Mouse (Mus musculus): ENCODE data around the gene Dut. TPM values are rescaled to one million over a fixed set of nuclear protein-coding genes. Genes with fewer than 3 reads are reported as not detected.

The Dut gene
- polyA plus RNA-seq, 1 experiment = 20.7 TPM

- TF ChIP-seq CTCF (IDR thresholded peaks at IDR 0.05; ENCODE audit: extremely low read depth, insufficient read length, insufficient replicate concordance, low read depth, low read length) (no peak), POLR2A (IDR thresholded peaks at IDR 0.05; ENCODE audit: low read depth, low read length) (no peak)
- Histone ChIP-seq H3K4me3 (ENCODE audit: low read depth, low read length) (no peak overlapping the region), H3K27ac (ENCODE audit: insufficient read depth, low read depth, low read length) (no peak overlapping the region), H3K4me1 (ENCODE audit: control insufficient read depth, insufficient read depth, insufficient read length, low read length) (peaks cover 3% of the 10 kb centered on the region; the same call in 1 of the 2 replicates), H3K27me3 (ENCODE audit: control insufficient read depth, insufficient read depth, low read length) (no peaks in the 10 kb centered on the region), H3K36me3 (ENCODE audit: control insufficient read depth, insufficient read depth, low read length) (no peaks in the 10 kb centered on the region)
- 6% methylated on average over 9 of the region's 9 CpGs for WGBS
Observed at GRCm38 (mm10) chr2:125246669-125247068, 321 bp upstream of the Dut start.

GRCm38 (mm10) chr2:125247962-125248235 is 909 bp downstream of the Dut start:
- H3K36me3 ChIP-seq (ENCODE audit: control insufficient read depth, insufficient read depth, low read length) = peaks cover 3% of the 10 kb centered on the region; the same call in 1 of the 2 replicates
- H3K4me3 ChIP-seq (ENCODE audit: low read depth, low read length) = peak overlapping the region; percentile 94
- 0 out of 2 replicates have a peak overlapping the region, but pooled peaks have one; percentile 26 for H3K27ac ChIP-seq (ENCODE audit: insufficient read depth, low read depth, low read length)
- 0% methylated on average over 9 of the region's 9 CpGs for WGBS
- no peak for TF ChIP-seq CTCF (IDR thresholded peaks at IDR 0.05; ENCODE audit: extremely low read depth, insufficient read length, insufficient replicate concordance, low read depth, low read length)
- TF ChIP-seq POLR2A (IDR thresholded peaks at IDR 0.05; ENCODE audit: low read depth, low read length) = no peak; the same call in 1 of the 2 replicates
- no peaks in the 10 kb centered on the region for H3K27me3 ChIP-seq (ENCODE audit: control insufficient read depth, insufficient read depth, low read length)
- peaks cover 3% of the 10 kb centered on the region; the same call in 1 of the 2 replicates for H3K4me1 ChIP-seq (ENCODE audit: control insufficient read depth, insufficient read depth, insufficient read length, low read length)

- no peaks in the 10 kb centered on the region for H3K27me3 ChIP-seq (ENCODE audit: control insufficient read depth, insufficient read depth, low read length)
- WGBS = 10% methylated on average over 8 of the region's 8 CpGs
- no peak overlapping the region for H3K27ac ChIP-seq (ENCODE audit: insufficient read depth, low read depth, low read length)
- no peak for TF ChIP-seq POLR2A (IDR thresholded peaks at IDR 0.05; ENCODE audit: low read depth, low read length)
- no peak for TF ChIP-seq CTCF (IDR thresholded peaks at IDR 0.05; ENCODE audit: extremely low read depth, insufficient read length, insufficient replicate concordance, low read depth, low read length)
- peaks cover 3% of the 10 kb centered on the region; the same call in 1 of the 2 replicates for H3K36me3 ChIP-seq (ENCODE audit: control insufficient read depth, insufficient read depth, low read length)
- H3K4me3 ChIP-seq (ENCODE audit: low read depth, low read length) = peak overlapping the region; percentile 45
- H3K4me1 ChIP-seq (ENCODE audit: control insufficient read depth, insufficient read depth, insufficient read length, low read length) = peaks cover 3% of the 10 kb centered on the region; the same call in 1 of the 2 replicates
Observed at GRCm38 (mm10) chr2:125248256-125248655, 1.3 kb downstream of the Dut start.

GRCm38 (mm10) chr2:125249339-125249738 is 2.3 kb downstream of the Dut start:
- H3K4me1 ChIP-seq (ENCODE audit: control insufficient read depth, insufficient read depth, insufficient read length, low read length) = peaks cover 3% of the 10 kb centered on the region; the same call in 1 of the 2 replicates
- peaks cover 10% of the 10 kb centered on the region for H3K36me3 ChIP-seq (ENCODE audit: control insufficient read depth, insufficient read depth, low read length)
- TF ChIP-seq POLR2A (IDR thresholded peaks at IDR 0.05; ENCODE audit: low read depth, low read length) (no peak), CTCF (IDR thresholded peaks at IDR 0.05; ENCODE audit: extremely low read depth, insufficient read length, insufficient replicate concordance, low read depth, low read length) (no peak)
- WGBS = 79% methylated on average over 4 of the region's 4 CpGs
- H3K27ac ChIP-seq (ENCODE audit: insufficient read depth, low read depth, low read length) = no peak overlapping the region
- H3K4me3 ChIP-seq (ENCODE audit: low read depth, low read length) = no peak overlapping the region
- H3K27me3 ChIP-seq (ENCODE audit: control insufficient read depth, insufficient read depth, low read length) = no peaks in the 10 kb centered on the region

- no peak for TF ChIP-seq POLR2A (IDR thresholded peaks at IDR 0.05; ENCODE audit: low read depth, low read length)
- TF ChIP-seq CTCF (IDR thresholded peaks at IDR 0.05; ENCODE audit: extremely low read depth, insufficient read length, insufficient replicate concordance, low read depth, low read length) = no peak
- Histone ChIP-seq H3K36me3 (ENCODE audit: control insufficient read depth, insufficient read depth, low read length) (peaks cover 12% of the 10 kb centered on the region), H3K27me3 (ENCODE audit: control insufficient read depth, insufficient read depth, low read length) (no peaks in the 10 kb centered on the region), H3K4me1 (ENCODE audit: control insufficient read depth, insufficient read depth, insufficient read length, low read length) (peaks cover 3% of the 10 kb centered on the region; the same call in 1 of the 2 replicates), H3K4me3 (ENCODE audit: low read depth, low read length) (no peak overlapping the region), H3K27ac (ENCODE audit: insufficient read depth, low read depth, low read length) (no peak overlapping the region)
- WGBS = 91% methylated on average over 4 of the region's 4 CpGs
Observed at GRCm38 (mm10) chr2:125249874-125250273, 2.9 kb downstream of the Dut start.

- TF ChIP-seq POLR2A (IDR thresholded peaks at IDR 0.05; ENCODE audit: low read depth, low read length) = no peak
- peak; percentile 16; the same call in 1 of the 2 replicates for TF ChIP-seq CTCF (IDR thresholded peaks at IDR 0.05; ENCODE audit: extremely low read depth, insufficient read length, insufficient replicate concordance, low read depth, low read length)
- WGBS = 87% methylated on average over 4 of the region's 4 CpGs
- H3K27ac ChIP-seq (ENCODE audit: insufficient read depth, low read depth, low read length) = no peak overlapping the region
Observed at GRCm38 (mm10) chr2:125251781-125252180, 4.8 kb downstream of the Dut start.

GRCm38 (mm10) chr2:125252275-125252674 is 5.3 kb downstream of the Dut start:
- WGBS = 67% methylated on average over 2 of the region's 2 CpGs
- H3K36me3 ChIP-seq (ENCODE audit: control insufficient read depth, insufficient read depth, low read length) = peaks cover 19% of the 10 kb centered on the region
- H3K4me1 ChIP-seq (ENCODE audit: control insufficient read depth, insufficient read depth, insufficient read length, low read length) = no peaks in the 10 kb centered on the region
- no peak overlapping the region for H3K4me3 ChIP-seq (ENCODE audit: low read depth, low read length)
- no peak overlapping the region for H3K27ac ChIP-seq (ENCODE audit: insufficient read depth, low read depth, low read length)
- TF ChIP-seq CTCF (IDR thresholded peaks at IDR 0.05; ENCODE audit: extremely low read depth, insufficient read length, insufficient replicate concordance, low read depth, low read length) (peak; percentile 17; the same call in 1 of the 2 replicates), POLR2A (IDR thresholded peaks at IDR 0.05; ENCODE audit: low read depth, low read length) (no peak)
- no peaks in the 10 kb centered on the region for H3K27me3 ChIP-seq (ENCODE audit: control insufficient read depth, insufficient read depth, low read length)

More at GRCm38 (mm10) chr2:125251781-125252180, 4.8 kb downstream of the Dut start:
- H3K4me1 ChIP-seq (ENCODE audit: control insufficient read depth, insufficient read depth, insufficient read length, low read length) = no peaks in the 10 kb centered on the region
- H3K4me3 ChIP-seq (ENCODE audit: low read depth, low read length) = no peak overlapping the region
- H3K27me3 ChIP-seq (ENCODE audit: control insufficient read depth, insufficient read depth, low read length) = no peaks in the 10 kb centered on the region
- H3K36me3 ChIP-seq (ENCODE audit: control insufficient read depth, insufficient read depth, low read length) = peaks cover 17% of the 10 kb centered on the region

Data from small intestine, adult 2 months (tissue).